Mouse (Mus musculus) left cerebral cortex, adult 2 months (tissue): ENCODE measurements around the gene Gli3. TPM values are rescaled to one million over a fixed set of nuclear protein-coding genes. Genes with fewer than 3 reads are reported as not detected.

ENCODE experiments used
- DNase-seq, 2 experiments: peaks; one replicate each; pipeline ENCODE4 v3.0.0; 2021 to 2022; ENCODE audit warnings: low spot score in 2 of 2, mixed read lengths in 1 of 2; ENCODE audit errors: extremely low spot score in 1 of 2
- H3K27ac ChIP-seq: fragments of 200-600 bp; 2 replicates; pipeline ENCODE4 v1.8.1; 2022
- H3K4me3 ChIP-seq: fragments of 200-600 bp; 2 replicates; pipeline ENCODE4 v1.8.1; 2022
- CTCF ChIP-seq: fragments of 200-600 bp; IDR thresholded peaks from 2 replicates; pipeline ENCODE4 v1.8.1; 2022; ENCODE audit warnings: antibody characterized with exemption, mild to moderate bottlenecking, moderate library complexity
- intact Hi-C: fragments of 180-260 bp; cut with DNase I; formaldehyde crosslinking; loops from one replicate; pipeline ENCODE4 v1.15.1; 2025
- total RNA-seq, 2 experiments: library from RNA; stranded (reverse); gene quantifications; 2 replicates each; pipeline ENCODE4 v1.2.3; 2021

Gene Gli3
- total RNA-seq, 2 experiments from 2014 or later, result 9.9 to 10.0 TPM

- intact Hi-C loops, result loop anchor here (2.0 kb wide), 1 partner anchor 1044 kb away; no protein-coding TSS in a partner anchor
- DNase-seq, result no peak
- no peak overlapping the region for H3K27ac ChIP-seq
- H3K4me3 ChIP-seq, result no peak overlapping the region
- TF ChIP-seq CTCF, result no peak
Measured at GRCm38 (mm10) chr13:15714331-15714725, 251.3 kb downstream of the Gli3 start.

- Histone ChIP-seq H3K4me3 (no peak overlapping the region), H3K27ac (no peak overlapping the region)
- DNase-seq, result peak; percentile 44 to 55
- intact Hi-C loops, result loop anchor here (2.0 to 5.0 kb wide), 2 partner anchors 1044 to 1068 kb away; no protein-coding TSS in a partner anchor
- TF ChIP-seq CTCF, result peak; percentile 80
Measured at GRCm38 (mm10) chr13:15714726-15715437, 251.8 kb downstream of the Gli3 start.

GRCm38 (mm10) chr13:15721446-15721845 is 258.4 kb downstream of the Gli3 start:
- H3K4me3 ChIP-seq, result no peak overlapping the region
- intact Hi-C loops, result no loop called here
- no peak for TF ChIP-seq CTCF
- no peak overlapping the region for H3K27ac ChIP-seq
- no peak for DNase-seq

DNA sequence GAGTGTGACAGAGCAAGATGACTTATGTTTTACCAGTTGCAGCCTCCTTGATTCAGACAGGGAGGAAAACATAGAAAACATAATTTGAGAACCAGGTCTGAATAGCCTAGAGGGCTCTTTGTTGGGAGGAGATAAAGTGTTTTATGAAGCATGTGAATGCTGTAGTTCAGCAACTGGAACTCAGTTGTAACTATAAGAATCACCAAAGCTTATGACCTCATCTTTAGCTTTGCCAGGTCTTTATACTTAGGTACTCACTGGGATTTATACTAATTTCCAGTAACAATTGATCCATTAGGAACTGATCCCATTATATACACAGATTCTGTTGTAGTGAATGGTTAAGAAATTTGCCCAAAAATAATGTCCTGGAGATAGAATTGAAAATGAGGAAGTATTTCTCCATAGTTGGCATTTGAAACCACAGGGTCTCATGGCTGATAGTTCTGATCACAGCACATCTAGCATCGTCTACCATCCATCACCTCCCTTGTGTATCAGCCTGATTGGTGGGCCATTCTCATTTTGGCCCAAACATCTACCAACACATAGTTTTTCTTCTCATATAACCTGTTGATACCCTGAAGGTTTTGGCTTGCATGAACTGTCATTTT is 259.8 kb downstream of the Gli3 start:
- Histone ChIP-seq H3K4me3 (no peak overlapping the region), H3K27ac (no peak overlapping the region)
- DNase-seq, result no peak
- no peak for TF ChIP-seq CTCF
- intact Hi-C loops, result no loop called here

DNA sequence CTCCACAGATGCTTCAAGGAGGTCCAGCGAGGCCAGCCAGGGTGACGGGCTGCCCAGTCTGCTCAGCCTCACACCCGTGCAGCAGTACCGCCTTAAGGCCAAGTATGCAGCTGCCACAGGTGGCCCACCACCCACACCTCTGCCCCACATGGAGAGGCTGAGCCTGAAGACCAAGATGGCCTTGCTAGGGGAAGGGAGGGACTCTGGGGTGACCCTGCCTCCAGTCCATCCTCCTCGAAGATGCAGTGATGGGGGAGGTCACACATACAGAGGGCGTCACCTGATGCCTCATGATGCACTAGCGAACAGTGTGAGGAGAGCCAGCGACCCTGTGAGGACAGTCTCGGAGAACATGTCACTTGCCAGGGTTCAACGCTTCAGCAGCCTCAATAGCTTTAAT is 261.7 kb downstream of the Gli3 start:
- Histone ChIP-seq H3K27ac (no peak overlapping the region), H3K4me3 (no peak overlapping the region)
- no peak for DNase-seq
- no peak for TF ChIP-seq CTCF
- intact Hi-C loops, result no loop called here

- H3K4me3 ChIP-seq, result no peak overlapping the region
- peak; percentile 35 to 44 for DNase-seq
- no peak for TF ChIP-seq CTCF
- no peak overlapping the region for H3K27ac ChIP-seq
- intact Hi-C loops, result no loop called here
Measured at GRCm38 (mm10) chr13:15741771-15742170, 278.7 kb downstream of the Gli3 start.

DNA sequence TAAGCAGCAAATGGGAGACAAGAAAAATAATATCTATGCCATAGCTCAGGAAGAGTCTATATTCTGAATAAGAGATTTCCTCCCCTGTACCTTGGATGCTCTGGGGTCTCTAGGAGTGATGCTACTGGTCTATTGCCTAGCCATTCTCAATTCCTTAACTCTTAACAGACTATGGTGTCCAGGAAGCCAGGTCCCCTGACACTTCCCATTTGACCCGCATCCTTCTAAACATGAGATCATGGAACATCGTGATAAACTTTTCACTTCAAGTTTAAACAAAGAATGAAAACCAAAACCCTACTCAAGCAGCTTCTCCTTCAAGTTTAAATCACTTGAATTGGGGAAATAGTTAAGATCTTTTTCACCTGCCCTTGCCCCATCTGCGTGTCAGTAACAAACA is 279.3 kb downstream of the Gli3 start:
- TF ChIP-seq CTCF, result no peak
- intact Hi-C loops, result no loop called here
- H3K4me3 ChIP-seq, result no peak overlapping the region
- no peak overlapping the region for H3K27ac ChIP-seq
- DNase-seq, result no peak

DNA sequence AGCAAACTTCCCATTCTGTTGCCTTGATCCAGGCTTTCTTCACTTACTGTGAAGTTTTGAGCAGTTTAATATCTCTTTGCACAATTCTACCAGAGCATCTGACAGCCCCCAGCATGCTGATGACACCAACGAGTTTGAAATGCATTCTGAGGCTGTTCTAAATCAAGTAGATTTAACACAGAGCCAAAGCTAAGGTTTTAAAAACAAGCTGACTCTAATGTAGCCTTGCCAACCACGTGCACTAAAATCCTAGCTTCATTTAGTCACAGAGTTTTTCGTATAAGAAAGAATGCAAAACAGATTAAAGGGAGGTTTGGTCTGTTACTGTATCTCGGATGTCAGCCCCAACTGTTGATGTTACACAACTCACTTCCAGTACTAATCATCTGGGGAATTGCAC is 279.7 kb downstream of the Gli3 start:
- intact Hi-C loops, result no loop called here
- TF ChIP-seq CTCF, result no peak
- DNase-seq, result no peak

GRCm38 (mm10) chr13:15758835-15759632 is 296.0 kb downstream of the Gli3 start:
- peak; percentile 99 for TF ChIP-seq CTCF
- Histone ChIP-seq H3K4me3 (peak overlapping the region; percentile 54), H3K27ac (peak overlapping the region; percentile 81)
- intact Hi-C loops, result loop anchor here (1.0 kb wide), 1 partner anchor 1089 kb away; no protein-coding TSS in a partner anchor
- DNase-seq, result peak; percentile 86 to 92

More for the DNA sequence above, 279.7 kb downstream of the Gli3 start:
- Histone ChIP-seq H3K4me3 (no peak overlapping the region), H3K27ac (no peak overlapping the region)

DNA sequence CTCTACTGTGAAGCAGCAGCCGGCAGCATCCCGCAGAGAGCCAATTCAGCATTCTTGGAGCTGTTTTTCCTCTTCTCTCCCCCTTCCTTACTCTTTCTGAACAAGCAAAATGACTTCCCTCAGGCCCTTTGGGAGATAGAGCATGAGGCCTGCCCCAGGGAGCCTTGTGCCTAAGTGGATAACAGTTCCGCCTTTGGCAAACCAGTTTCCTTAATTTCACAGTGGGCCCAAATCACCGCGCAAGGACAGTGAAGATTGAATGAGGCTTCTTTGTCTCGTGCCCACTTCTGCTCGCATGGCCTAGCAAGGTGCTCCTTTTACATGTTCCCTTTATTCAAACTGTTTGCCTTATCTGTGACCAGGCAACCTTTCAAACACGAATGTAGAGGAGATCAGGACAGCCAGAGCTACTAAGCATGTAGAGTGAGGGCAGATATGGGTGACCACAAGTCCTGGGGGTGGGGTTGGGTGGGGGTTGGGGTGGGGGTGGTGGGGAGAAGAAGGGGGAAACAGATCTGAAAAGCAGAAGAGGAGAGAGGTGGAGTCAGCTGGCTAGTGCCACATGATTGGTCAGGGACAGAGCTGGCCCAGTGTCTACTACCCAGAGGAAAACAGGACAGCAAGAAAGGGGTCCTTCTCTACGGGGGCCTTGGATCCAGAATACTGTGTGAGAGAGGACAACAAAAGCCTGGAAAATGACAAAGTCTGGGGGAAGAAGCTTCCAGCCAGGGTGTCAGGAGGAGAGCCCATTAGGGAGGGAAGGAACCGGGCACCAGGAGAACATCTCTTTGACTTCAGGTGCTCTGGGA is 296.8 kb downstream of the Gli3 start:
- intact Hi-C loops, result loop anchor here (1.0 kb wide), 1 partner anchor 1090 kb away; no protein-coding TSS in a partner anchor
- DNase-seq, result no peak
- H3K4me3 ChIP-seq, result peak overlapping the region; percentile 54
- no peak for TF ChIP-seq CTCF
- H3K27ac ChIP-seq, result peak overlapping the region; percentile 81

DNA sequence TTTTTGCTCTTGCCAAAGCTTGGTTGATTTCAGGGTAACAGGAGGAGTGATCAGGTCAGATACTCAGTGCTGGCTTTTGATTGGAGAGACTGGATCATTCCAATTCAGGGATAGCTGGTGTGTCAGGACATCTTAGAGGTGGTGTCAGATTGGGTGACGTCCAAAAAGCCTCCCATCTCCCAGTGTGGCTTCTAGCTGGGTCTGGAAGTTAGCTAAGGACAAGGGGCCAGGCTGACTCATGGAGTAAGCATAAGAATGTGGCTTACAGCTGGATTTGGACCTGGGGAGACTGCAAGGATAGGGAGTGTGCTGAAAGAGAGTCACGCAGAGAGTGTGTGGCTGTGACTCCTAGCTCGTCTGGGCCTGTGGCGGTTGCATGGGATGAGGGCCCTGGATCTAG is 299.3 kb downstream of the Gli3 start:
- intact Hi-C loops, result loop anchor here (1.0 kb wide), 1 partner anchor 1112 kb away; no protein-coding TSS in a partner anchor
- H3K27ac ChIP-seq, result no peak overlapping the region
- no peak for DNase-seq
- no peak for TF ChIP-seq CTCF
- no peak overlapping the region for H3K4me3 ChIP-seq
